Mouse (Mus musculus) ovary, adult 2 months (tissue): ENCODE data around the gene Spin2f. TPM values are rescaled to one million over a fixed set of nuclear protein-coding genes. Genes with fewer than 3 reads are reported as not detected.

ENCODE experiments used
- polyA plus RNA-seq: library from polyadenylated mRNA; depleted of rRNA; stranded (reverse); fragments of >200 nt; gene quantifications from 2 replicates; pipeline ENCODE4 v1.2.3, GENCODE M21; 2012; rRNA removed

Spin2f gene
- polyA plus RNA-seq, result not detected in 2 replicates

DNA sequence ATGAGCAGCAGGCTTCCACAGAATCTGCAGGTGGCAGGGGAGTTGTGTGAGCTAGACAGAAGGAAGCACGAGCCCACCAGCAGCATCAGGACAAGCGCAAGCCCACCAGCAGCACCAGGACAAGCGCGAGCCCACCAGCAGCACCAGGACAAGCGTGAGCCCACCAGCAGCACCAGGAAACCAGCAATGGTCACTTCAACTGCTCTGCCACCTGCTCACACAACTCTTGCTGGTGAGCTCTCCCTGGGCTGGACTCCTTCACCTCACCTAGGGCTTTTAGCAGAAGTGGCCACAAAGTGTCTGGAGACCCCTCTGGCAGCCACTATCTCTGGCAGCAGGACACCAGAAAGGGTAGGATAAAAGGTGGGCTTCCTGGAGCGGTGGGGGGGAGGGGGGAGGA, at the start of gene Spin2f:
TSS of gene Spin2f (plus strand) at position 301 of the 400 bp plus-strand sequence.

Other genes with a start within 250 kb of the Spin2f start
- gene Btbd35f29, start 136.2 kb upstream of the Spin2f start, polyA plus RNA-seq, result not detected in 2 replicates
- not detected in 2 replicates for gene Btbd35f26, start 82.6 kb downstream of the Spin2f start, polyA plus RNA-seq
- gene Btbd35f19, start 130.0 kb downstream of the Spin2f start, polyA plus RNA-seq, result not detected in 2 replicates